Mouse (Mus musculus) kidney, embryonic 16.5 days (tissue): ENCODE measurements around the gene Pskh1. TPM values are rescaled to one million over a fixed set of nuclear protein-coding genes. Genes with fewer than 3 reads are reported as not detected.

ENCODE experiments used
- ATAC-seq: fragments of 200-750 bp; cut with Nextera tagmentation; 2 replicates; pipeline ENCODE4 v1.8.0; 2017; ENCODE audit warnings: moderate TSS enrichment; ENCODE audit not compliant: low FRiP score, low TSS enrichment
- H3K27ac ChIP-seq: fragments of 300-500 bp; sonication (generic); 2 replicates; pipeline ENCODE4 v1.5.1; 2014; ENCODE audit warnings: low read length
- H3K27me3 ChIP-seq: fragments of 300-500 bp; sonication (generic); 2 replicates; pipeline ENCODE4 v1.6.1; 2014; ENCODE audit warnings: low read length, control low read depth, mixed read lengths; ENCODE audit not compliant: insufficient read depth
- H3K36me3 ChIP-seq: fragments of 300-500 bp; sonication (generic); 2 replicates; pipeline ENCODE4 v1.6.1; 2014; ENCODE audit warnings: low read length, control low read depth, mixed read lengths; ENCODE audit not compliant: insufficient read depth
- H3K4me1 ChIP-seq: fragments of 300-500 bp; sonication (generic); 2 replicates; pipeline ENCODE4 v1.6.1; 2014; ENCODE audit warnings: low read length, control low read depth, mixed read lengths; ENCODE audit not compliant: insufficient read depth
- H3K4me2 ChIP-seq: fragments of 300-500 bp; sonication (generic); replicated peaks from 2 replicates; pipeline ENCODE4 v1.6.1; 2014; ENCODE audit warnings: low read depth, low read length
- H3K4me3 ChIP-seq: fragments of 300-500 bp; sonication (generic); 2 replicates; pipeline ENCODE4 v1.5.1; 2014; ENCODE audit warnings: mild to moderate bottlenecking, low read length
- H3K9ac ChIP-seq: fragments of 300-500 bp; sonication (generic); replicated peaks from 2 replicates; pipeline ENCODE4 v1.6.1; 2014; ENCODE audit warnings: low read length
- H3K9me3 ChIP-seq: fragments of 300-500 bp; sonication (generic); 2 replicates; pipeline ENCODE4 v1.6.1; 2016; ENCODE audit warnings: low read length, control low read depth
- WGBS: fragments of 180-500 bp; shearing (Covaris S2); extraction: QIAGEN DNeasy Blood & Tissue Kit; methylation state at CpG from one replicate; pipeline ENCODE4 v1.1.7; 2014; 5-methylcytosine and 5-hydroxymethylcytosine counted together
- polyA plus RNA-seq: library from polyadenylated mRNA; unstranded; fragments of >200 nt; fragmentation: Nextera tagmentation; extraction: Ambion mirVana; gene quantifications from 2 replicates; pipeline ENCODE4 v1.2.1, GENCODE M21; 2015

Gene Pskh1
- polyA plus RNA-seq, 1 experiment from 2014 or later: 46.7 TPM

- Histone ChIP-seq H3K9me3 (no peaks in the 10 kb centered on the region), H3K4me1 (peaks cover 7% of the 10 kb centered on the region), H3K36me3 (peaks cover 43% of the 10 kb centered on the region), H3K4me2 (no peak overlapping the region), H3K4me3 (no peak overlapping the region), H3K27me3 (no peaks in the 10 kb centered on the region), H3K27ac (no peak overlapping the region), H3K9ac (no peak overlapping the region)
- no peak for ATAC-seq
- WGBS: 93% methylated on average over 5 of the region's 5 CpGs
Measured at GRCm38 (mm10) chr8:105942542-105942941, 42.3 kb downstream of the Pskh1 start.

- 83% methylated on average over 7 of the region's 8 CpGs for WGBS
- Histone ChIP-seq H3K9me3 (no peaks in the 10 kb centered on the region), H3K4me2 (no peak within 1 kb of the TSS), H3K27me3 (no peaks in the 10 kb centered on the region), H3K4me3 (no peak within 1 kb of the TSS), H3K27ac (no peak within 1 kb of the TSS), H3K36me3 (peaks cover 43% of the 10 kb centered on the region), H3K9ac (no peak within 1 kb of the TSS), H3K4me1 (peaks cover 3% of the 10 kb centered on the region)
- no peak for ATAC-seq
Measured at GRCm38 (mm10) chr8:105943321-105943739, 43.1 kb downstream of the Pskh1 start, which contains the start of gene Lcat. Gene Lcat (minus strand): TSS chr8:105943382.

- H3K4me3 ChIP-seq: no peak overlapping the region
- H3K9me3 ChIP-seq: no peaks in the 10 kb centered on the region
- H3K9ac ChIP-seq: no peak overlapping the region
- H3K4me1 ChIP-seq: peaks cover 12% of the 10 kb centered on the region
- 47% methylated on average over 10 of the region's 10 CpGs for WGBS
- peaks cover 49% of the 10 kb centered on the region for H3K36me3 ChIP-seq
- H3K4me2 ChIP-seq: no peak overlapping the region
- no peak overlapping the region for H3K27ac ChIP-seq
- no peaks in the 10 kb centered on the region for H3K27me3 ChIP-seq
- ATAC-seq: no peak; the same call in 1 of the 2 replicates
Measured at GRCm38 (mm10) chr8:105949350-105949749, 49.1 kb downstream of the Pskh1 start.

- Histone ChIP-seq H3K36me3 (peaks cover 44% of the 10 kb centered on the region), H3K4me2 (no peak overlapping the region), H3K9ac (no peak overlapping the region), H3K27me3 (no peaks in the 10 kb centered on the region), H3K4me3 (no peak overlapping the region), H3K4me1 (peaks cover 12% of the 10 kb centered on the region), H3K9me3 (no peaks in the 10 kb centered on the region), H3K27ac (no peak overlapping the region; the same call in 1 of the 2 replicates)
- ATAC-seq: peak; percentile 58; the same call in 1 of the 2 replicates
- WGBS: 39% methylated on average over 7 of the region's 7 CpGs
Measured at GRCm38 (mm10) chr8:105951057-105951659, 50.9 kb downstream of the Pskh1 start.

- Histone ChIP-seq H3K27me3 (no peaks in the 10 kb centered on the region), H3K9ac (no peak overlapping the region), H3K9me3 (no peaks in the 10 kb centered on the region), H3K27ac (no peak overlapping the region), H3K4me2 (no peak overlapping the region), H3K4me1 (peaks cover 1% of the 10 kb centered on the region; the same call in 1 of the 2 replicates), H3K4me3 (no peak overlapping the region), H3K36me3 (peaks cover 24% of the 10 kb centered on the region)
- 88% methylated on average over 4 of the region's 4 CpGs for WGBS
- no peak for ATAC-seq
Measured at GRCm38 (mm10) chr8:105956556-105956955, 56.3 kb downstream of the Pskh1 start.

- Histone ChIP-seq H3K4me1 (0 out of 2 replicates have a peak, but pooled peaks cover 2% of the 10 kb centered on the region), H3K36me3 (peaks cover 24% of the 10 kb centered on the region), H3K4me2 (no peak overlapping the region), H3K4me3 (no peak overlapping the region), H3K9ac (no peak overlapping the region), H3K9me3 (no peaks in the 10 kb centered on the region), H3K27me3 (no peaks in the 10 kb centered on the region), H3K27ac (no peak overlapping the region)
- WGBS: 61% methylated on average over 3 of the region's 4 CpGs
- ATAC-seq: no peak
Measured at GRCm38 (mm10) chr8:105957813-105958212, 57.6 kb downstream of the Pskh1 start.

- Histone ChIP-seq H3K4me3 (no peak overlapping the region), H3K27me3 (no peaks in the 10 kb centered on the region), H3K36me3 (peaks cover 16% of the 10 kb centered on the region), H3K9ac (no peak overlapping the region), H3K27ac (no peak overlapping the region), H3K4me2 (no peak overlapping the region), H3K9me3 (no peaks in the 10 kb centered on the region), H3K4me1 (0 out of 2 replicates have a peak, but pooled peaks cover 10% of the 10 kb centered on the region)
- WGBS: 80% methylated on average over 7 of the region's 7 CpGs
- ATAC-seq: no peak
Measured at GRCm38 (mm10) chr8:105959350-105959749, 59.1 kb downstream of the Pskh1 start.

- Histone ChIP-seq H3K36me3 (peaks cover 7% of the 10 kb centered on the region; the same call in 1 of the 2 replicates), H3K9ac (no peak overlapping the region), H3K4me2 (no peak overlapping the region), H3K27ac (no peak overlapping the region), H3K4me1 (peaks cover 21% of the 10 kb centered on the region), H3K9me3 (no peaks in the 10 kb centered on the region), H3K27me3 (no peaks in the 10 kb centered on the region), H3K4me3 (no peak overlapping the region)
- WGBS: 82% methylated on average over 14 of the region's 14 CpGs
- ATAC-seq: no peak
Measured at GRCm38 (mm10) chr8:105961101-105961500, 60.9 kb downstream of the Pskh1 start.

- WGBS: 90% methylated on average over 10 of the region's 10 CpGs
- ATAC-seq: no peak
- Histone ChIP-seq H3K9me3 (no peaks in the 10 kb centered on the region), H3K4me3 (no peak overlapping the region), H3K27me3 (no peaks in the 10 kb centered on the region), H3K4me1 (peaks cover 25% of the 10 kb centered on the region), H3K4me2 (no peak overlapping the region), H3K27ac (no peak overlapping the region), H3K9ac (no peak overlapping the region), H3K36me3 (peaks cover 7% of the 10 kb centered on the region; the same call in 1 of the 2 replicates)
Measured at GRCm38 (mm10) chr8:105961536-105961935, 61.3 kb downstream of the Pskh1 start.

GRCm38 (mm10) chr8:105964506-105965265 is 64.4 kb downstream of the Pskh1 start:
- Histone ChIP-seq H3K9me3 (no peaks in the 10 kb centered on the region), H3K27me3 (no peaks in the 10 kb centered on the region), H3K9ac (peak overlapping the region; percentile 86), H3K4me1 (peaks cover 32% of the 10 kb centered on the region), H3K4me2 (peak overlapping the region; percentile 70), H3K36me3 (no peaks in the 10 kb centered on the region), H3K27ac (no peak overlapping the region), H3K4me3 (peak overlapping the region; percentile 77)
- WGBS: 56% methylated on average over 12 of the region's 12 CpGs
- ATAC-seq: no peak
